ENCODE assay signal across 8 mouse cellular contexts in genomic region chr4:117124518-117125347, GRCm38 (mm10). TPM values are rescaled to one million over a fixed set of nuclear protein-coding genes. Genes with fewer than 3 reads are reported as not detected.
DNase-seq lines count a peak whose midpoint lies in the region; ATAC-seq and TF ChIP-seq lines count a peak whose summit lies in the region.

No protein-coding gene starts in this region.

- TF ChIP-seq CTCF in E14TG2a.4 (conservative IDR thresholded peaks at IDR 0.05; ENCODE audit: low read length) = no peak
- 0 out of 2 replicates have a peak, but pooled peaks have one; percentile 4 for TF ChIP-seq CTCF in hindbrain, postnatal 0 days (IDR thresholded peaks at IDR 0.05; ENCODE audit: low read depth)
- TF ChIP-seq CTCF in liver, embryonic 14.5 days (IDR thresholded peaks at IDR 0.05; ENCODE audit: low read depth) = no peak

- no peaks in the 10 kb centered on the region for H3K9me3 ChIP-seq in E14TG2a.4 (ENCODE audit: low read length)
- H3K9me3 ChIP-seq in forebrain, embryonic 14.5 days (replicated peaks; ENCODE audit: control insufficient read depth, low read length) = no peaks in the 10 kb centered on the region
- no peaks in the 10 kb centered on the region for H3K9me3 ChIP-seq in hindbrain, postnatal 0 days (ENCODE audit: low read length)
- H3K9me3 ChIP-seq in liver, embryonic 14.5 days (ENCODE audit: control insufficient read depth, low read length) = no peaks in the 10 kb centered on the region
- no peaks in the 10 kb centered on the region for H3K9me3 ChIP-seq in neural tube, embryonic 12.5 days

- no peak for ATAC-seq in forebrain, embryonic 14.5 days
- no peak for ATAC-seq in hindbrain, postnatal 0 days
- ATAC-seq in liver, embryonic 14.5 days (ENCODE audit: insufficient read depth) = no peak
- ATAC-seq in neural tube, embryonic 12.5 days (ENCODE audit: low FRiP score, low read depth) = no peak

- no peaks in the 10 kb centered on the region for H3K27me3 ChIP-seq in E14TG2a.4 (ENCODE audit: insufficient read depth, low read length)
- no peaks in the 10 kb centered on the region for H3K27me3 ChIP-seq in forebrain, embryonic 14.5 days (replicated peaks; ENCODE audit: control insufficient read depth, insufficient read depth, low read length)
- no peaks in the 10 kb centered on the region for H3K27me3 ChIP-seq in hindbrain, postnatal 0 days (ENCODE audit: insufficient read depth, low read length)
- no peaks in the 10 kb centered on the region for H3K27me3 ChIP-seq in liver, embryonic 14.5 days (ENCODE audit: control insufficient read depth, insufficient read depth, low read length)
- H3K27me3 ChIP-seq in neural tube, embryonic 12.5 days (replicated peaks) = no peaks in the 10 kb centered on the region

- peaks cover 89% of the 10 kb centered on the region for H3K4me1 ChIP-seq in E14TG2a.4 (replicated peaks; ENCODE audit: low read depth, low read length)
- H3K4me1 ChIP-seq in forebrain, embryonic 14.5 days (ENCODE audit: control insufficient read depth, insufficient read depth, low read length) = peaks cover 17% of the 10 kb centered on the region
- peaks cover 7% of the 10 kb centered on the region for H3K4me1 ChIP-seq in hindbrain, postnatal 0 days (ENCODE audit: insufficient read depth, low read length)
- H3K4me1 ChIP-seq in liver, embryonic 14.5 days (replicated peaks; ENCODE audit: control insufficient read depth in 2 of 2, insufficient read depth in 2 of 2, low read length in 1 of 2) = peaks cover 18 to 28% of the 10 kb centered on the region in 2 experiments
- H3K4me1 ChIP-seq in neural tube, embryonic 12.5 days = peaks cover 23% of the 10 kb centered on the region

- H3K27ac ChIP-seq in forebrain, embryonic 14.5 days (ENCODE audit: low read depth, low read length) = peak overlapping the region; percentile 65
- H3K27ac ChIP-seq in hindbrain, postnatal 0 days = peak overlapping the region; percentile 80
- H3K27ac ChIP-seq in liver, embryonic 14.5 days = no peak overlapping the region; the same call in 1 of the 2 replicates
- no peak overlapping the region; the same call in 1 of the 2 replicates for H3K27ac ChIP-seq in neural tube, embryonic 12.5 days

- peak overlapping the region; percentile 82 for H3K4me3 ChIP-seq in E14TG2a.4 (replicated peaks; ENCODE audit: low read length)
- H3K4me3 ChIP-seq in forebrain, embryonic 14.5 days (ENCODE audit: low read depth, low read length) = no peak overlapping the region; the same call in 1 of the 2 replicates
- H3K4me3 ChIP-seq in hindbrain, postnatal 0 days (ENCODE audit: low read length) = no peak overlapping the region
- no peak overlapping the region for H3K4me3 ChIP-seq in liver, embryonic 14.5 days (ENCODE audit: insufficient read depth in 1 of 2, low read depth in 2 of 2, low read length in 2 of 2)
- H3K4me3 ChIP-seq in neural tube, embryonic 12.5 days = no peak overlapping the region

- peak; percentile 12; the same call in 1 of the 2 replicates for TF ChIP-seq EP300 in liver, embryonic 14.5 days (IDR thresholded peaks at IDR 0.05; ENCODE audit: low read depth)

- DNase-seq in 3T3-L1 (ENCODE audit: low read depth, low spot score) = peak; percentile 61
- DNase-seq in forebrain, embryonic 14.5 days (ENCODE audit: low spot score) = no peak
- no peak for DNase-seq in hindbrain, postnatal 0 days (ENCODE audit: low spot score)
- peak in 1 of 3 experiments; percentile 29 for DNase-seq in liver, embryonic 14.5 days (ENCODE audit: low read depth in 3 of 3, low spot score in 3 of 3)
- DNase-seq in retina, embryonic 14.5 days (ENCODE audit: low spot score) = no peak
- no peak for DNase-seq in layer of hippocampus, adult 18-20 months (ENCODE audit: low spot score in 2 of 2)

- H3K9ac ChIP-seq in forebrain, embryonic 14.5 days (ENCODE audit: low read length) = peak overlapping the region; percentile 55
- peak overlapping the region; percentile 33 for H3K9ac ChIP-seq in hindbrain, postnatal 0 days (replicated peaks; ENCODE audit: low read length)
- H3K9ac ChIP-seq in liver, embryonic 14.5 days (replicated peaks) = no peak overlapping the region
- peak overlapping the region; percentile 41 for H3K9ac ChIP-seq in neural tube, embryonic 12.5 days

- H3K36me3 ChIP-seq in E14TG2a.4 (ENCODE audit: insufficient read depth, low read length) = peaks cover 60% of the 10 kb centered on the region
- peaks cover 17% of the 10 kb centered on the region for H3K36me3 ChIP-seq in forebrain, embryonic 14.5 days (ENCODE audit: control insufficient read depth, insufficient read depth, low read length)
- peaks cover 23% of the 10 kb centered on the region for H3K36me3 ChIP-seq in hindbrain, postnatal 0 days (ENCODE audit: insufficient read depth, low read length)
- H3K36me3 ChIP-seq in liver, embryonic 14.5 days (replicated peaks; ENCODE audit: control insufficient read depth, insufficient read depth, low read depth) = no peaks in the 10 kb centered on the region
- H3K36me3 ChIP-seq in neural tube, embryonic 12.5 days = peaks cover 27% of the 10 kb centered on the region

- 80% methylated on average over 14 of the region's 14 CpGs for WGBS in forebrain, embryonic 14.5 days
- WGBS in hindbrain, postnatal 0 days = 68% methylated on average over 14 of the region's 14 CpGs
- 9% methylated on average over 14 of the region's 14 CpGs for WGBS in liver, embryonic 14.5 days (ENCODE audit: insufficient replicate concordance)
- WGBS in neural tube, embryonic 12.5 days = 74% methylated on average over 14 of the region's 14 CpGs

- H3K4me2 ChIP-seq in forebrain, embryonic 14.5 days (ENCODE audit: low read length) = peak overlapping the region; percentile 28; the same call in 1 of the 2 replicates
- no peak overlapping the region for H3K4me2 ChIP-seq in hindbrain, postnatal 0 days (ENCODE audit: low read depth, low read length)
- peak overlapping the region; percentile 32; the same call in 1 of the 2 replicates for H3K4me2 ChIP-seq in liver, embryonic 14.5 days (ENCODE audit: low read depth)
- peak overlapping the region; percentile 39; the same call in 1 of the 2 replicates for H3K4me2 ChIP-seq in neural tube, embryonic 12.5 days (replicated peaks)

RNA-seq across cellular contexts. Expression of gene Btbd19, which starts 0.8 kb away (rescaled TPM):
- 2.2 and 2.5 TPM in 2 replicates for polyA plus RNA-seq in forebrain, embryonic 14.5 days (2014; fragmentation: Nextera tagmentation; extraction: Ambion mirVana)
- 7.8 and 9.1 TPM in 2 replicates for total RNA-seq in hindbrain, postnatal 0 days (2014; rRNA removed)
- 4.9 and 5.4 TPM in 2 replicates for polyA plus RNA-seq in hindbrain, postnatal 0 days (2015; fragmentation: Nextera tagmentation; extraction: Ambion mirVana)
- polyA plus RNA-seq in liver, embryonic 14.5 days (2012; rRNA removed) = 2.7 and 2.9 TPM in 2 replicates
- polyA plus RNA-seq in liver, embryonic 14.5 days (2014; fragmentation: Nextera tagmentation; extraction: Ambion mirVana) = 2.3 and 2.5 TPM in 2 replicates
- 3.6 and 4.6 TPM in 2 replicates for polyA plus RNA-seq in neural tube, embryonic 12.5 days (2016; fragmentation: Nextera tagmentation; extraction: Ambion mirVana)
- 10 to 100 TPM; 13.9 to 16.9 TPM for total RNA-seq in layer of hippocampus, adult 18-20 months (2021)

RNA-seq across cellular contexts. Expression of gene Tctex1d4, which starts 1.9 kb away (rescaled TPM):
- polyA plus RNA-seq in forebrain, embryonic 14.5 days (2014; fragmentation: Nextera tagmentation; extraction: Ambion mirVana) = 0.25 and 0.32 TPM in 2 replicates
- total RNA-seq in hindbrain, postnatal 0 days (2014; rRNA removed) = 2.0 and 5.8 TPM in 2 replicates
- polyA plus RNA-seq in hindbrain, postnatal 0 days (2015; fragmentation: Nextera tagmentation; extraction: Ambion mirVana) = 2.0 and 2.8 TPM in 2 replicates
- not detected in 2 replicates for polyA plus RNA-seq in liver, embryonic 14.5 days (2012; rRNA removed)
- polyA plus RNA-seq in liver, embryonic 14.5 days (2014; fragmentation: Nextera tagmentation; extraction: Ambion mirVana) = not detected in 2 replicates
- not detected in 2 replicates for polyA plus RNA-seq in neural tube, embryonic 12.5 days (2016; fragmentation: Nextera tagmentation; extraction: Ambion mirVana)
- total RNA-seq in layer of hippocampus, adult 18-20 months (2021) = 1 to 10 TPM in 1 of 2 experiments, under 1 TPM in 1; 0.46 to 1.1 TPM

RNA-seq across cellular contexts. Expression of gene Plk3, which starts 9.0 kb away (rescaled TPM):
- polyA plus RNA-seq in forebrain, embryonic 14.5 days (2014; fragmentation: Nextera tagmentation; extraction: Ambion mirVana) = 7.0 and 7.1 TPM in 2 replicates
- total RNA-seq in hindbrain, postnatal 0 days (2014; rRNA removed) = 23.9 and 29.8 TPM in 2 replicates
- 26.8 and 29.1 TPM in 2 replicates for polyA plus RNA-seq in hindbrain, postnatal 0 days (2015; fragmentation: Nextera tagmentation; extraction: Ambion mirVana)
- polyA plus RNA-seq in liver, embryonic 14.5 days (2012; rRNA removed) = 1.7 and 2.0 TPM in 2 replicates
- 1.1 TPM in 2 replicates for polyA plus RNA-seq in liver, embryonic 14.5 days (2014; fragmentation: Nextera tagmentation; extraction: Ambion mirVana)
- 39.3 and 41.4 TPM in 2 replicates for polyA plus RNA-seq in neural tube, embryonic 12.5 days (2016; fragmentation: Nextera tagmentation; extraction: Ambion mirVana)
- total RNA-seq in layer of hippocampus, adult 18-20 months (2021) = 1 to 10 TPM; 8.7 to 9.2 TPM

RNA-seq across cellular contexts. Expression of gene Ptch2, which starts 28.9 kb away (rescaled TPM):
- 2.4 and 3.4 TPM in 2 replicates for polyA plus RNA-seq in forebrain, embryonic 14.5 days (2014; fragmentation: Nextera tagmentation; extraction: Ambion mirVana)
- 16.1 and 18.8 TPM in 2 replicates for total RNA-seq in hindbrain, postnatal 0 days (2014; rRNA removed)
- 4.1 and 4.4 TPM in 2 replicates for polyA plus RNA-seq in hindbrain, postnatal 0 days (2015; fragmentation: Nextera tagmentation; extraction: Ambion mirVana)
- 0.61 and 0.84 TPM in 2 replicates for polyA plus RNA-seq in liver, embryonic 14.5 days (2012; rRNA removed)
- 0.52 and 0.55 TPM in 2 replicates for polyA plus RNA-seq in liver, embryonic 14.5 days (2014; fragmentation: Nextera tagmentation; extraction: Ambion mirVana)
- polyA plus RNA-seq in neural tube, embryonic 12.5 days (2016; fragmentation: Nextera tagmentation; extraction: Ambion mirVana) = 5.2 and 6.0 TPM in 2 replicates
- total RNA-seq in layer of hippocampus, adult 18-20 months (2021) = 1 to 10 TPM; 1.6 to 1.8 TPM

RNA-seq across cellular contexts. Expression of gene Rps8, which starts 31.3 kb away (rescaled TPM):
- polyA plus RNA-seq in forebrain, embryonic 14.5 days (2014; fragmentation: Nextera tagmentation; extraction: Ambion mirVana) = 621 and 797 TPM in 2 replicates
- total RNA-seq in hindbrain, postnatal 0 days (2014; rRNA removed) = 463 and 470 TPM in 2 replicates
- polyA plus RNA-seq in hindbrain, postnatal 0 days (2015; fragmentation: Nextera tagmentation; extraction: Ambion mirVana) = 523 and 530 TPM in 2 replicates
- polyA plus RNA-seq in liver, embryonic 14.5 days (2012; rRNA removed) = 908 and 935 TPM in 2 replicates
- 901 and 915 TPM in 2 replicates for polyA plus RNA-seq in liver, embryonic 14.5 days (2014; fragmentation: Nextera tagmentation; extraction: Ambion mirVana)
- polyA plus RNA-seq in neural tube, embryonic 12.5 days (2016; fragmentation: Nextera tagmentation; extraction: Ambion mirVana) = 554 and 578 TPM in 2 replicates
- 100 to 1,000 TPM; 576 to 601 TPM for total RNA-seq in layer of hippocampus, adult 18-20 months (2021)

Comparison
In these comparisons a context has a peak if more than half of its experiments do, and no peak if none do; other contexts are left out.
1. H3K27ac ChIP-seq: peak in forebrain, embryonic 14.5 days (single experiment) and hindbrain, postnatal 0 days (single experiment); none in liver, embryonic 14.5 days (single experiment) and neural tube, embryonic 12.5 days (single experiment).